Comparison of ENCODE assay signal across 9 mouse cellular contexts in the genomic region with DNA sequence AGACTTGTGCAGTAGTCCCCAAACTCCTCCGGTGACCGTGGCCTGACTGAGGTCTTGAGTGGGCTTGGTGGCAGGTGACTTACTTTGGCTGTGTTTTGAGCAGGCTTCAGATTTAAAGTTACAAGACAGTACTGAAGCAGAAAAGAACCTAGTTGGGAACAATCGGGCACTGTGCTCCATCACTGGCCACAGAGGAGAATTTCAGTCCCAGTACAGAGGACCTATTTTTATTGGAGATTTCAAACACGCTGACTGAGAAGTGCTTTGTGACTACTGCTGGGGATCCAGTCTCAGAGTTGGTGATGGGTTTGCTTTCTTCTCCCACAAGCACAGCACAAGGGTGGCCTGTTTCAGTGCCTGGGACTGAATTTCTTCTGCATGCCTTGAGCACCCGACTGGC. TPM values are rescaled to one million over a fixed set of nuclear protein-coding genes. Genes with fewer than 3 reads are reported as not detected.
DNase-seq lines count a peak whose midpoint lies in the region; ATAC-seq and TF ChIP-seq lines count a peak whose summit lies in the region.
"Had no signal": no experiment of that assay in that cellular context is flagged by ENCODE, and none has a peak within 500 bp of the region (broad histone marks: within the 10 kb centered on the region; RNA-seq: fewer than 3 reads in every experiment).

No protein-coding gene starts in this region.

- H3K36me3 ChIP-seq in hindbrain, embryonic 14.5 days (replicated peaks; ENCODE audit: control insufficient read depth, insufficient read depth) = no peaks in the 10 kb centered on the region
- H3K36me3 ChIP-seq in midbrain, embryonic 15.5 days (replicated peaks) = no peaks in the 10 kb centered on the region
- no peaks in the 10 kb centered on the region for H3K36me3 ChIP-seq in thymus, adult 2 months (ENCODE audit: control insufficient read depth, insufficient read depth, low read length)

- no peaks in the 10 kb centered on the region for H3K9me3 ChIP-seq in hindbrain, embryonic 14.5 days (ENCODE audit: control insufficient read depth, low read length)
- no peaks in the 10 kb centered on the region for H3K9me3 ChIP-seq in midbrain, embryonic 15.5 days

- H3K9ac ChIP-seq in hindbrain, embryonic 14.5 days = peak overlapping the region; percentile 73
- peak overlapping the region; percentile 63 for H3K9ac ChIP-seq in midbrain, embryonic 15.5 days

- peak overlapping the region; percentile 67 for H3K4me2 ChIP-seq in hindbrain, embryonic 14.5 days (replicated peaks)
- H3K4me2 ChIP-seq in midbrain, embryonic 15.5 days = peak overlapping the region; percentile 57

- 0 out of 2 replicates have a peak overlapping the region, but pooled peaks have one; percentile 19 for H3K4me3 ChIP-seq in gastrocnemius, adult 2 months
- peak overlapping the region; percentile 54 for H3K4me3 ChIP-seq in hindbrain, embryonic 14.5 days (replicated peaks; ENCODE audit: low read length)
- peak overlapping the region; percentile 60 for H3K4me3 ChIP-seq in midbrain, embryonic 15.5 days
- H3K4me3 ChIP-seq in thymus, adult 2 months (ENCODE audit: control insufficient read depth, insufficient read depth, low read length) = no peak overlapping the region

- 0 out of 2 replicates have a peak, but pooled peaks have one; percentile 10 for ATAC-seq in hindbrain, embryonic 14.5 days (ENCODE audit: low FRiP score)
- ATAC-seq in midbrain, embryonic 15.5 days (replicated peaks) = peak; percentile 21; the same call in 1 of the 2 replicates
- no peak for ATAC-seq in erythroblast, adult 5-6 weeks (replicated peaks; ENCODE audit: low FRiP score, poor library complexity, severe bottlenecking)

- H3K27ac ChIP-seq in gastrocnemius, adult 2 months = no peak overlapping the region
- H3K27ac ChIP-seq in hindbrain, embryonic 14.5 days = peak overlapping the region; percentile 76
- H3K27ac ChIP-seq in midbrain, embryonic 15.5 days = peak overlapping the region; percentile 82
- no peak overlapping the region for H3K27ac ChIP-seq in thymus, adult 2 months (ENCODE audit: control insufficient read depth, insufficient read depth, low read length)

- no peak for TF ChIP-seq POLR2A in thymus, adult 2 months (IDR thresholded peaks at IDR 0.05; ENCODE audit: control insufficient read depth, extremely low read depth, insufficient read depth, low read length, poor library complexity)

- TF ChIP-seq CTCF in gastrocnemius, adult 2 months (IDR thresholded peaks at IDR 0.05) = no peak
- TF ChIP-seq CTCF in thymus, adult 2 months (IDR thresholded peaks at IDR 0.05; ENCODE audit: borderline replicate concordance, control insufficient read depth, extremely low read depth, insufficient read depth, low read length, poor library complexity) = no peak

- DNase-seq in gastrocnemius, adult 2 months = no peak
- DNase-seq in gastrocnemius, adult 18-20 months (ENCODE audit: low spot score) = no peak
- peak; percentile 7 to 10 for DNase-seq in cerebellum, postnatal 25 days
- no peak for DNase-seq in hindbrain, embryonic 14.5 days (ENCODE audit: low spot score)
- DNase-seq in thymus, adult 2 months = no peak
- no peak for DNase-seq in thymus, postnatal 0 days (ENCODE audit: low spot score)

- H3K27me3 ChIP-seq in hindbrain, embryonic 14.5 days (ENCODE audit: control insufficient read depth, insufficient read depth, low read length) = no peaks in the 10 kb centered on the region
- H3K27me3 ChIP-seq in midbrain, embryonic 15.5 days (replicated peaks) = no peaks in the 10 kb centered on the region
- no peaks in the 10 kb centered on the region for H3K27me3 ChIP-seq in thymus, adult 2 months (ENCODE audit: control insufficient read depth, insufficient read depth, low read length)

- intact Hi-C loops in gastrocnemius, adult 2 months (cut with DNase I) = no loop called here

- 0 out of 2 replicates have a peak, but pooled peaks cover 8% of the 10 kb centered on the region for H3K4me1 ChIP-seq in hindbrain, embryonic 14.5 days (replicated peaks; ENCODE audit: control insufficient read depth, insufficient read depth, low read length)
- H3K4me1 ChIP-seq in midbrain, embryonic 15.5 days = peaks cover 17% of the 10 kb centered on the region
- H3K4me1 ChIP-seq in thymus, adult 2 months (replicated peaks; ENCODE audit: control insufficient read depth, insufficient read depth, low read length) = no peaks in the 10 kb centered on the region

- WGBS in hindbrain, embryonic 14.5 days = 50% methylated on average over 5 of the region's 5 CpGs
- WGBS in midbrain, embryonic 15.5 days = 32% methylated on average over 5 of the region's 5 CpGs
- WGBS in thymus, adult 2 months = 80% methylated on average over 5 of the region's 5 CpGs

RNA-seq across cellular contexts. Expression of a gene that starts 1.1 kb away (rescaled TPM):
- total RNA-seq in gastrocnemius, adult 2 months (2021) = under 1 TPM in 1 of 2 experiments, not detected in 1; 0.08 TPM
- under 1 TPM; 0.11 to 0.14 TPM for total RNA-seq in gastrocnemius, adult 18-20 months (2021)
- polyA plus RNA-seq in hindbrain, embryonic 14.5 days (2014; fragmentation: Nextera tagmentation; extraction: Ambion mirVana) = 43.6 and 61.9 TPM in 2 replicates
- polyA plus RNA-seq in midbrain, embryonic 15.5 days (2015; fragmentation: Nextera tagmentation; extraction: Ambion mirVana) = 48.7 and 55.5 TPM in 2 replicates
- polyA plus RNA-seq in thymus, adult 2 months (2012; rRNA removed) = 0.04 TPM in 2 replicates
- total RNA-seq in erythroblast, adult 5-6 weeks (2015; ENCODE audit: low replicate concordance) = not detected in 2 replicates
- not detected in 2 replicates for total RNA-seq in erythroblast, adult 5-6 weeks (2017; ENCODE audit: low replicate concordance)
- 0.12 TPM in 2 replicates for polyA plus RNA-seq in thymus, postnatal 0 days (2015; fragmentation: Nextera tagmentation; extraction: Ambion mirVana)
- polyA plus RNA-seq: C2C12 had no signal

Comparison
In these comparisons a context has a peak if more than half of its experiments do, and no peak if none do; other contexts are left out.
1. DNase-seq: peak in cerebellum, postnatal 25 days (2 of 2); none in gastrocnemius, adult 2 months (single experiment), gastrocnemius, adult 18-20 months (single experiment), hindbrain, embryonic 14.5 days (single experiment), thymus, adult 2 months (single experiment) and thymus, postnatal 0 days (single experiment).
2. H3K27ac ChIP-seq: peak in hindbrain, embryonic 14.5 days (single experiment) and midbrain, embryonic 15.5 days (single experiment); none in gastrocnemius, adult 2 months (single experiment) and thymus, adult 2 months (single experiment).
3. RNA of a gene that starts 1.1 kb away (polyA plus RNA-seq): 48.7 to 55.5 TPM in midbrain, embryonic 15.5 days and 43.6 to 61.9 TPM in hindbrain, embryonic 14.5 days; 0.12 TPM in thymus, postnatal 0 days and 0.04 TPM in thymus, adult 2 months; every median in the first group is over 10 times any median in the second.